Mouse (Mus musculus): ENCODE data around the gene Kif21b.

Gene Kif21b

DNA sequence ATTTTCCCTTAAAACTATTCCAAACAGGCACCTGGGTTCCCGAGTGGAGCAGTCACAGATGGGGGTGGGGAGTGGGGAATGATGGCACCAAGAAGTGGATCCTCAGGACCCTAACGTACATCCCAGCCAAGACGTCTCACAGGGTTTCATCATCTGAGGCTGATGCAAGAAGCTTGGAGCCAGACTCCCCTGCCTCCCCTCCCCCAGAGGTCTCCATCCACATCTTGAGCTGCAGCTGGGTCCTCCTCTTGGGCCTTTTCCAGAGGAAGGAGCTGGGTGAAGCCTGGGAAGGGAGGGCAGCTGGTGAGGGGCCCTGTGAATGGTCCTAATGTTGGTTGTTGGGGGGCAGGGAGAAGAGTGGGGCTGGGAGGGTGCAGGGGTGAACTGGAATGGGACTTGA lies 1.1 kb upstream of the Kif21b start:
- DNase-seq, result no peak

DNA sequence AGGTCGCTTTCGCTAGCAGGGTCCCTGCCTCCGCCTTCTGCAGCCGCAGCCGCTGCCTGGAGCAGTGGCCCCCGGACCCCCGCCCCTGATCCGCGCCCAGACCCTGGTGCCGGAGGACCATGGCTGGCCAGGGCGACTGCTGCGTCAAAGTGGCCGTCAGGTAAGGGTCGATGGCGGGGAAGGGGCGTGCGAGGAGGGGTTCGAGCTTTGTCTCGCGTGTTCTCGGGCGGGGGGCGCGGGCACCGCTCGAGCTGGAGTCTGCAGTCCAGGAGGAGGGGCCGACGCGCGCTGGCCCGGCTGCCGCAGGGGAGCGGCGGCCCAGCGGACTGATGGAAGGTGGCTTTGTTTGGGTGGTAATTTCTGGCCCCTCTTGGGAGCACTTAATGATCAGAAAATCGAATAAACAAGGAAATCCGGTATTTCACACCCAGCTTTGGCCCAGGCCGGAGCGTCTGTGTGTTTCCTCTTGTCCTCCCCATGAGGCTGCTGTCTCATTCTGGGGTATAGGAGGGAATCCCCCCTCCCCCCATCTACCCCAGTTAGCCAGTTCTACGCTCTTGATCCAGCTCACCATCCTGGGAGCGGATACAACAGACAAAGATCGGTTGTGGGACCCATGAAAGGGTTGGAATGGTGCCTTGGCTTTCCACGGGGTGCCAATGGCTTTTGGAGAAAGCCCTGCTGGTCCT lies 558 bp downstream of the Kif21b start:
- DNase-seq, result peak in 1 of 2 experiments; percentile 20

DNA sequence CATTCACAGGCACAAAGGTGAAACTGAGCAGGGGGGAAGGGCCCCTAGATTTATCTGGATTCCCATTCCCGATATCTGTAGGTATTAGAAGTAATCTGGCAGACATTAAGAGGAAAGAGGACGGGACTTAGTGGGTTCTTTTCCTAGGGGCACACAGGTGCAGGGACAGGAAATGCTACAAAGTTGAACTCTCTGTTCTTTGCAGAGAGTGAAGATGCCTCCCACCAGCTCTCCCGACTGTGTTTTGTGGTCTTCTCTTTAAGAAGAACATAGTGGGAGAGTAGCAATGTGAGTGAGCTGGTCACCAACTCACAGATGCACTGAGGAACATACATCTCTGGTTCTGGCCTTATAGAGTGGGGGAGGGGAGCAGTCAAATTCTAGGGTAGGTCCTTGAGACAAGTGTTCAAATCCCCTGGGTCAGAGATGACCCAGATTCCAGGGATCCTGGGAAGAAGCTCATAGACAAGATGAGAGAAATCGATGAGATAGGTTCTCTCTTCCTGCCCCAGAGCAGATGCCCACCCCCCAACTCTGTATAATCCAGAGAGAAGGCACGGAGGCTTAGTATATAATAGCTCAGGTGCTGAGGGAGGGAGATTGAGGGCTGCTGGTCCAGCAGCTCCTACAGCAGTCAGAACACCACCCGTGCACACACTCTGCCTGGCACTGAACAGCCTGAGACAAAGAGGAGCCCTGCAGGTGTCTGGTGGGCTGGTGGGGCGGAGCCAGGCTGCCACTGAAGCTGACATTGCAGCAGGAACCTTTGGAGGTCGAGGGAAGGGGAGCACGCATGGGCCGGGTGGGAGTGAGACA lies 1.4 kb downstream of the Kif21b start:
- DNase-seq, result no peak

DNA sequence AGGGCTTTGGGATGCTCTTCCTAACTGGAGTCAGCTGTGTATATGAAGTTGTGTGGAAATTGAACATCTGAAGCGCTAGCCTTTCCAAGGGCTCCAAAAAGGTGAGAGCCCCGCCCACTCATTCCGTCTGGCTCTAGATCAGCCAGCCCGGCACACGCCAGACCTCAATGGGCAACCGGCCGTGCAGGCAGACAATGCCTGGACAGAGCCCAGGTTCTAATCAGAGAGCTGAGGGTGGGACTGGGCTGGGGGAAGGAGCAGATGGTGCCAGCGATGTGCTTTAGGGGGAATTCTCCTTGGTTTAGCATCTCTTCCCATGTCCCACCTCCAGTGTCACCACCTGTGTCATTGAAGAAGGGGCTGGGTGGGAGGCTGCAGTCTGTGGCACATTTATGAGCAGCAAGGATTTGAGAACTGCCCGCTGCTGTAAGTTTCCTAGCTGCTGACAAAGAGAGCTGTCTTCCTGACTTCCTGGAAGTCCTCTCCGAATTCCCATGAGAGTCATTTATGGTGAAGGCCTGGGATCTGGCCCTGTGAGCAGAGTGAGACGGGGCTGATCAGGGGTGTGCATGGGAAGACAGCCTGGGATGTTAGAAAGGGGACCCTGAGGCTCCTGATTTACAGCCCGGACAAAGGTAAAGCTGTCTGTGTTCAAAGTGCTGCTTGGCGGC lies 2.5 kb downstream of the Kif21b start:
- DNase-seq, result peak; percentile 40 to 62

DNA sequence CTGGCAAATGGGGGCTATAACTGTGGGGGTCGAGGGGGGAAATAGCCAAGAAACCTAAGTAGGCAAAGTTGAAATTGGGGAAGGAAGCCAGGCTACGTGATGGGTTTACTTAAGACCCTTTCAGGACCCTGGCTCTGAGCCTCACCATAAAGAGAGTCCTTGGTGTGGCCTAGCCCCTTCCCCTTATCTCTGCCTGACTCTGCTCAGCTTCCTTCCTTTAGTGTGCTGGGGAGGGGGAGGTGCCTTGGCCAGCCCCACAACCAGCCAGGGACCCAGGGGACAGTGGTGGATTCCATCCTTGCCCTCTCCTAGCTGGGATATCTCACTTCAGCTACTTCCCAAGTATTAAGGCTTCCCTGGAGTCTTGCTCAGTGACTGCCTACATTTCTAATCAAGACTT lies 3.4 kb downstream of the Kif21b start:
- no peak for DNase-seq

DNA sequence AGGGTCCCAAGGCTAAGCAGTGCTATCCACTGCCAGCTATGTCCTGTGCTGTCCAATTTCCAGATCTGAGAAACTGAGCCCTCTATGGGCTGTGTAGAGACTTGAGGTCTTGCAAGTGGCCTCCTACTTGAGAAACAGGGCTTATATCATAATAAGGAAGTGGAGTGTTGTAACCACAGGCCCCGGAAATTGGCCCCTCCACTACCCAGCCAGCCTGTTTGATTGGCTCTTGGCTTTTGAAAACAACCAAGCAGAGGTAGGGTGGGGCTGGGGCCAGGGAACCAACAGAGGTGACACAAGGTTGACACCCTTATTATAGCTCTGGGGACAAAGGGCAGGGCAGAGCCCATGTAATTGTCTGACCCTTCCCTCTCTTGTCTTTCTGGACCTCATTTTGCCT lies 3.9 kb downstream of the Kif21b start:
- DNase-seq, result peak; percentile 87 to 89

DNA sequence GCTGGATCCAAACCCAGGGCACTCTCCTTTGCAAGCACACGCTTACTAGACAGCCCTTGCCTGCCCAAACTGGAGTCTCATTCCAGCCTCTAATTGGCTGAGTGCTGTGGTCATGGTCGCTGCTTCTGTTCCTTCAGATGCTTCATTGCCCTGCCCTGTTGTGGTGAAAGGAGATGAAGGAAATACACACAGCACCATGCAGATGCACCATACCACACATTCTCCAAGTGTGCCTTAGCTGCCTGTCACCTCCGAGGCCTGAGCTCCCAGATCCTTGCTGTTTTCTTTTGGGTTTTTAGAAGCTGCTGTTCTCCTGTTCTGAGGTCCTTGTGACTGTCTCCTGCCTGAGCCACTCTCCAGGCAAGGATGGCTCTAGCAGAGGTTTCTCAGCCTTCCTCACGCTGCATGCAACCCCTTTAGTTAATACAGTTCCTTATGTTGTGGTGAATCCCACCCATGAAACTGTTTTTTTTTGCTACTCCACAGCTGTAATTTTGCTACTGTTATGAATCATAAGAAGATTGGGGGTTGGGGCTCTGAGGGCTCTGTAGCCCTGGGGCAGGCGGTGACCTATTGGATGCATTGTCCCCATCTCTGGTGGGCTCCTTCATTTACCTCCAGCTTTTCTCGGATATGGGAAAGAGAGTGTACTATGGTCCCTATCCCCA lies 4.7 kb downstream of the Kif21b start:
- DNase-seq, result no peak

DNA sequence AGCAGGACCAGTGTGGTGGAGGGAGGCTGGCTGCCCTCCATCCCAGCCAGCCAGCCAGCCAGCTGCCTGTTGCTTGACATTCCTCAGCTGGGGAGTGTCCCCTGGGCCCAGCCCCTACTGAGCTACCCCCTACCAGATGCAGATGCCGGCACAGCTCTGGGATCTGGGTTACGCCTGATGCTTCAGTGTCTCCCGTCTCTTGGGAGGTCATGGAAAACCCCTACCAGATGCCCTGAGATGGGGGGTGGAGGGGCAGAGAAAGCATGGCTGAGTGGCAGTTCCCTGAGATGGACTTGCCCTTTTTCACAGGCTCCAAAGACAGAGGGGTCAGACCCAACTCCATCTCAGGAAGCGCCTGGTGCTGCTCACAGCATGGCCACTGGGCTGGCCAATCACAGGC lies 5.4 kb downstream of the Kif21b start:
- DNase-seq, result peak in 1 of 2 experiments; percentile 24

DNA sequence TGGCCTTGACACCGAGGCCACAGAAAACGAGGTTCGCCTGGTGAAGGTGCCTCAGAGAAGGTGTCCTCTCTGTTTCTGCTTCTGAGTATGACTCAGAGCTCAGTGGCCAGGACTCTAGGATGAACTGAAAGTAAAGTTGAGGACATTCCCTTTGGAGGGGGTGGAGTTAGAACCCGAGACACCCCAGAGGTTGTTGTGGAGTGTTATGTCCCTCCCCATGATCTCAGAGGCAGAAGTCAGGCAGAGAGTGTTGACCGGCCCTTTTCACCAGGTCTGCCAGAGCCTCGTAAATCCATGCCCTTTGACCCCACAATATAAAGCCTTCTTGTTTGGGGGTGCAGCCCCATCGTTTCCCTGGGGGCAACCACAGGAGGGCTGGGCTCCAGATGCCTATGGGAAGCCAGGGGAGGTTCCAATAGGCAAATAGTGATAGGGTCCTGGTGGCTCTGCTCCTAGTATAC lies 5.9 kb downstream of the Kif21b start:
- no peak for DNase-seq

DNA sequence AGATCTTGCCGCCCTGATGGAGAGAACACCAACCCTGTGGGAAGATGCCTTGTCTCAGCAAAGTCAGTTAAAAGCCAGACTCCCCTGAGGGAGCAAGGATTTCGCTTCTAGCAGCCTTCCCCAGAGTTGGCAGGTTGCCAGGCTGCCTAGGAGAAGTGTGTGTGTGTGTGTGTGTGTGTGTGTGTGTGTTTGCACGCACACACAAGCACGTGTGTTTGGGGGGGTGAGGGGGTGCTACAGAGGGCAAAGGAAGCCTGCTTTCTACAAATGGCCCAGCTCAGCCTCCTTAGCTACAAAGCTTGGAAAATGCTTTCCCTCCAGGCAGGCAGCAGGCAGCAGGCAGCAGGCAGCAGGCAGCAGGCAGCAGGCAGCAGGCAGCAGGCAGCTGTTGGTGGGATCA lies 6.4 kb downstream of the Kif21b start:
- DNase-seq, result peak; percentile 45 to 59

DNA sequence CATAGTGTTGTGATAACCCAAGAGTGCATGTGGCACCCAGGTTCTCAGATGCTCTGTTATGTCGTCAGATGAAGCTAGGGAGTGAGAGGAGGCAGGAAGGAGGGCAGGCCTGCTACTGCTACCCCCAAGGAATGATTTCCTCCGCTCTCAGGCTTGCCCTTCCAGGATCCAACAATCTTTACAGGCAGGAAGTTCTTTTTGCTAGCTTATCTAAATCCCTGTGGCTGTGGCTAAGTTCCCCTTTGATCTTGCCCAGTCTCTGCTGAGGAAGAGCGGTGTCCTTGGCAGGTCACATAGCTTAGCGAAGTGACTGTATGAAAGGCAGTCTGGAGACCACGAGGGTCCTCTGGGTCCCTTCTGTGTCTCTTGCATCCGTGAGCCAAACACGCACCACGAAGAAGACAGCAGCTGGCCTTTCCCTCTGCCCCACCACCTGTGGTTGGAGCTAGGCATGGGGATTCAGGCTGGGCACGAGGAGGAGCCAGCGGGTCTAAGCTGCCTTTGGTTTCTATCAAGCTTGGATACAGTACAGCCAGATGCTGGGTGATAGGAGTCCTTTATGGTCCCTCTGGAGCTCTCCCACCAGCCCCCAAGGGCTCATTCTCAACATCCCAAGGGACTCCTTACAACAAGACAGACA lies 7.1 kb downstream of the Kif21b start:
- no peak for DNase-seq

DNA sequence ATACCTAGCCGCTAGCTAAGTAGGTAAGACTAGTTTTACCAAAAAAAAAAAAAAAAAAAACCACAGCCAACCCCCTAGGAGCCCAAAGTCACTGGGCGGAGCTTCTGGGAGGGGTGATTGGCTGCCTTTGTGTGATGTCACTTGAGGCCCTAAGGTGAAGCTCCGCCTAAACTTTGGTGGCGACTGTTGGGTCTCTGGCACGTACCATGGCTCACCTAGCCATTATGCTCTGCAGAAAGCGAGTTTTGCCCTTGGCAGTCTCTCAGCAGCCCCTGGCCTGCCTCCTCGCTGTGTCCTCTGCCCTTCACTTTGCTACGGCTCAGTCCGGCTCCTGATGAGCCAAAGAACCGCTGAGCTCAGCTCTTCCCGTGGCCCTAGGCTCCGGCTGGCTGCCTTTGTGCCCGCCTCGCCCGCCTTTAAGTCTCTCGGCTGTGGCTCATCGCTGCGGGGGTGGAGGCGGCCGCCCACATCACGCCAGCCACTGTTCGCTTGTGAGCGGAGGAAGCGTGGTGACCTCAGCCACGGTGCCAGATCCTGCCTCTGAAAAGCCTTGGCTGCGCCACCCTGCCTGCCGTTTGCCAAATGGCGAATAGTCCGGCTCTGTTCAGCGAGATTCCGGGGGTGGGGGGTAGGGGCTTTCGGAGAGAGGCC lies 8.9 kb downstream of the Kif21b start:
- peak; percentile 81 to 83 for DNase-seq

DNA sequence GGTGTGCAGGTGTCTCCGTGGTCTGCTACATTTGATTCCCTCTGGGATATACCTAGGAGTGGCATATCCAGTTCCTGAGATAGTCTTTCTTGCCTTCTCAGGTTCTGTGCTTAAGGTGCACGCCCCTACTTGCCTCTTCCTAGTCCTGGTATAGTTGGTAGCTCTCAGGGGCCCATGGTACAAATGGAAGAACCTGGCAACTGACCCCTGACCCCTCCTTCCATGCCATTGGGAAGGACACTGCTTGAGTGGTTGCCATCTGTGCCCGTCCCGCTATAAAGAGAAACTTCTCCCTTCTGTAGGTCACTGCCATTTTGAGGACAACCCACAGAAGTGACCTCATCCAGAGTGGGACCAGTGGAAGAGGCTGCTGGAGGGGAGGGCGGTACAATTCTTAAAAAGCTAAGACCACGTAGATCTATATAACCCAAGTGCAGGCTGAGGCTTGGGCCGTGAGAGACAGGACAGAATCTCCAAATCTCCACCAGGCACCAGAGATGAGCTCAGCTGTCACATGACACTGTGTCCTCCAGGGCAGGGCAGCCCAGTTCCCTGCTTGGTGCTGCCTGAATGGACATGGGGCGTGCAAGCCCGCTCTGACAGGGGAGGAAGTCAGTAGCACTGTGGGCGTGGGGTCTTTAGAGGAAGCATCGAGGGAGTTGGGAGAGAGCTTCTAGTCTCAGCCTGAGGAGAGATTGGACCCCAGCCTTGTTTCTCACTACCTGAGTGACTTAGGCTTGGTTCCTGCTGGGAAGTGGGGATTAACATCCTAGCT lies 10.2 kb downstream of the Kif21b start:
- peak; percentile 31 to 37 for DNase-seq

DNA sequence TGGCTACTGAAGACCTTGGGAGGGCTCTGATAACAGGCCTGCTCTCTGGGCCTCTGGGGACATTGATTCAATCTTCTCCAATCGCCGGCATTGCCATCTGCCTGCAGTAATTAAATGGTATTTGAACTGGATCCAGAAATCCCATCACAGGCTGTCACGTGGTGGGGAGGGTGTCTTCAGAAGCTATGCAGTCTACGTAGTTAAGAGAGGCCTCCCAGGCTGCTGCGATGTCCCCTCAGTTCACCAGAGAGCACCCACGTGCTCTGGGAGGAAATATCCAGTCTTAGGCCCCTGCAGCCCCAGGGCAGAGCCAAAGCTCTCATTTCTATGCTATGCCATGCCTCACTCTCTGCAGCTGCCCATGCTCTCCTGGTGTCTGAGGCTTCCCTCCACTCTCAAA lies 11.1 kb downstream of the Kif21b start:
- DNase-seq, result no peak

DNA sequence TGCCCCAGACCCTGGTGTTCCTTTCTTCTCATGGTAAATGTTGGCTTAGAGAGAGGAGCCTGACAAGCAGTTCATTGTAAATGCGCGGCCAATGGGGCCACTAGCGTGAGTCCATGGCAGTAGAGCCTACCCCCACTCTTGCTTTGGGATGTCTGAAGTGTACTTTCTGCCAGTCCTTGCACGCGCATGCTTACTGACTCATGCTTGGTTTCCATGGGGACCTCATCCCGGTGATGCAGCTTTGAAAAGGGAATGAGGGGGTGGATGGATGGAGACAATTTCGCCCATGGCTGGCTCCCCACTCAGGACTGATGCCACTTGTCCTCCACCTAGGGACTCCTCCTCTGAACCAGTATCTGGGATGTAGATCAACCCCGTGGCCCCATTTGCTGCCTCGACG lies 12.3 kb downstream of the Kif21b start:
- no peak for DNase-seq

DNA sequence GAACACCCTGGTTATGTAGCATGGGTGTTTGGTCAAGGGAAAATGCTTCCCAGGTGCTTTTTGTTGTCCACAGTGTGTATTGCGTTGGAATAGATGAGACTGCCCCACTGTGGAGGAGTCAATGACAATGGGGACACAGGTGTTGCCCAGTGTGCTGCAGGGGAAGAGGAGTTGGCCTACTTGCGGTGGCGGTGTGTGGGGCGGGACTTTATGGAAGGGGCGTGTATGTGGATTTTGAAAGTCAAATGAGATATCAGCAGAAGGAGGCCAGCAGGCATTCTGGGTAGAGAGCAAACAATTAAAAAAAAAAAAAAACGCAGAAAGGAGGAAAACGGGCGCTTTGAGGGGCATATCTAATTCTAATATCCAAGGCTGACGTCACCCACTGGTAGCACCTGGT lies 18.5 kb downstream of the Kif21b start:
- no peak for DNase-seq

DNA sequence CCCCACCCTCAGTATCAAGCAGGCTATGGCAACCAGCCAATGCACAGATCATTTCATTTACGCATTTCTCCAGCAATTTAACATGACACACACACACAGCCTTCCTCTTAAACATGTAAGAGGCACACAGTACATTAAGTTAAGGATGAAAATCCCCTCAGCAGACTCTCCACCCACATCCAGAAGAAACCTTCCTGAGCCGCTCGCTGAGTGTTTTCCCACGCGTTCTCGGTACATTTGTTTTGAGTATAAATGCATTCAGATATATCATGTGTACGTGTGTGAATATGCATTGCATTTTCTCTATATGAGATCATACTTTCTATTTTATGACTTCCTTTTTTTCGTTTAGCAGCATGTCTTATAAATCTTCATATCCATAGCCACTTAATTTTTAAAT lies 20.2 kb downstream of the Kif21b start:
- DNase-seq, result no peak

DNA sequence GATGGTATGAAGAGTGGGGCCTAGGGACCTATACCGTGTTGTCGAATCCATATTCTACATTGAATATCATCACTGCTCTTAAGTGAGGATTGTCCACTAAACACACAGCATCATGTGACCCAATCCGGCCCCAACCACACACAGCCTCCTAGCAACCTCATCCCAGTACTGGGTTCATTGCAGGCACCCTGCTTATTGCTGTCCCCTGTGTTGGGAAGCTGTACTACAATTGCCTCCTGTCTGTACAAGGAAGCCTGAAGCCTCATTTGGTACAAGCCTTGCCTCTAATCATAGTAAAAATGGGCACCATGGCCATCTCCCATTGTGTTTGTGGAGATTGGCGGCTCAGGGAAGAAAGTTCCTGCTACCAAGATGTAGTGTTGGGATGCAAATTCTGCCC lies 25.1 kb downstream of the Kif21b start:
- no peak for DNase-seq

DNA sequence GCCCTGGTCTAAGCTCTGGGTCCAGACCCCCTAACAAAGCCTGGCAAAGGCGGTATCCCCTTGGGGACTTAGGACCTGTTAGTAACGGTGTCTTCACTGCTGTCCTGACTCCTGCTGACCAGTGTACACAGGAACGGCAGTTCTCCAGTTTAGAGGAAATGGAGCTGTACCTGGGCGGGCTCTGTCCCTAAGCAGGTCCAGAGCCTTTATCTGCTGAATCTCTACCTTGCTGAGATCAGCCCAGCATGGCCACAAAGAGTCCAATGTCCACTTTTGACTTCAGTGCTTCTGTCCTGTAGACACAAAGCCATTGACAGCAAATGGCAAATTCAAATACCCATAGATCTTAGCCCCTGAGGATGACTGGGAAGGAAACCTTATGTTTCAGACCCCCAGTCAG lies 25.8 kb downstream of the Kif21b start:
- DNase-seq, result no peak

DNA sequence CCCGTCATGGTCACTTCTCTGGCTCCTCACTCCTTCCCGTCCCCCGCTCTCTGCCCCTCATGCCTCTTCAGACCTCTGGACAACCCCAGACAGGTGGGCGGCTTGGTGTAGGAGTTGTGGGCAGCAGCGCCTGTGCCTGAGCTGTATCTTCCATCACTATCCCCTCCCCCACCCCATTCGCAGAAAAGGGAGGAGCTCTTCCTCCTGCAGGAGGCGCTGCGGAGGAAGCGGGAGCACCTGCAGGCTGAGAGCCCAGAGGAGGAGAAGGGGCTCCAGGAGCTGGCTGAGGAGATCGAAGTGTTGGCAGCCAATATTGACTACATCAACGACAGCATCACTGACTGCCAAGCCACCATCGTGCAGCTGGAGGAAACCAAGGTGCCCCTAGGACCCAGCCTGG lies 28.6 kb downstream of the Kif21b start:
- DNase-seq, result no peak

DNA sequence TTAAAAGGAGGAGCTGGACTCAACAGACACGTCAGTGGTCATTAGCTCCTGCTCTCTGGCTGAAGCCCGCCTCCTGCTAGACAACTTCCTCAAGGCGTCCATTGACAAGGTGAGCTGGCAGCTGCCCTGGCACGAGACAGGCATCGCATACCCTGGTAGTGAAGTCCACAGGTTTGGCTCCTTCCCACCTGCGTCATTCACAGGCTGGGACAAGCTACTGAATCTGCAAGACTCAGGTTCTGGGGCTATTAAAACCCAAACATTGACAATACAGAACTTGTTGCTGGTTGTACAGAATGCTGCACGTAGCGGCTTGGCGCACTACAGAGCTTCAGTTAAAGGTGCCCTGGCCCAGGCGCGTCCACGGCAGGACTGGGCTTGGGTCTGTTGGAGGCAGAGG lies 29.1 kb downstream of the Kif21b start:
- no peak for DNase-seq

Measured in lung, adult 18-20 months (tissue).